Mouse (Mus musculus): ENCODE data around the gene Bglap2. TPM values are rescaled to one million over a fixed set of nuclear protein-coding genes. Genes with fewer than 3 reads are reported as not detected.

The Bglap2 gene
- not detected in 2 replicates for polyA plus RNA-seq (2012; ENCODE audit: low replicate concordance)

GRCm38 (mm10) chr3:88378599-88378998 is at the start of gene Bglap2:
Bglap2 (minus strand) TSS chr3:88378699.

GRCm38 (mm10) chr3:88424605-88425329 is 46.3 kb upstream of the Bglap2 start, which contains the start of gene Slc25a44:
Slc25a44 (minus strand) TSS chr3:88425139.

GRCm38 (mm10) chr3:88409741-88410644 is 31.5 kb upstream of the Bglap2 start, which contains the start of gene Pmf1:
Pmf1 (minus strand) TSS chr3:88410331.

GRCm38 (mm10) chr3:88384364-88384763 is 5.9 kb upstream of the Bglap2 start, which contains the start of gene Bglap:
Bglap (minus strand) TSS chr3:88384464.

GRCm38 (mm10) chr3:88372643-88373042 is 5.9 kb downstream of the Bglap2 start, which contains the start of gene Bglap3:
Bglap3 (minus strand) TSS chr3:88372743.

GRCm38 (mm10) chr3:88364337-88364736 is 14.2 kb downstream of the Bglap2 start, which contains the start of gene Paqr6:
Paqr6 (plus strand) TSS chr3:88364584.

GRCm38 (mm10) chr3:88336058-88337013 is 42.2 kb downstream of the Bglap2 start, which contains the start of the genes Tmem79 and Smg5:
Tmem79 (minus strand) TSS chr3:88336148.
Smg5 (plus strand) TSS chr3:88336260.

Other genes starting within 250 kb of the Bglap2 start
- 210 and 298 TPM in 2 replicates for gene Mef2d, start 236.3 kb downstream of the Bglap2 start, polyA plus RNA-seq (2012; ENCODE audit: low replicate concordance)
- 0.09 TPM in 2 replicates for gene Rhbg, start 124.0 kb downstream of the Bglap2 start, polyA plus RNA-seq (2012; ENCODE audit: low replicate concordance)
- gene Gm38392, start 91.5 kb downstream of the Bglap2 start, polyA plus RNA-seq (2012; ENCODE audit: low replicate concordance): not detected in 2 replicates
- 1.1 and 1.4 TPM in 2 replicates for gene Tsacc, start 81.7 kb downstream of the Bglap2 start, polyA plus RNA-seq (2012; ENCODE audit: low replicate concordance)
- gene Cct3, start 81.6 kb downstream of the Bglap2 start, polyA plus RNA-seq (2012; ENCODE audit: low replicate concordance): 4.2 and 11.7 TPM in 2 replicates
- 28.3 and 133 TPM in 2 replicates for gene Glmp, start 53.7 kb downstream of the Bglap2 start, polyA plus RNA-seq (2012; ENCODE audit: low replicate concordance)
- gene Tmem79, start 42.6 kb downstream of the Bglap2 start, polyA plus RNA-seq (2012; ENCODE audit: low replicate concordance): 0.81 and 2.4 TPM in 2 replicates
- 67.3 and 68.3 TPM in 2 replicates for gene Smg5, start 42.4 kb downstream of the Bglap2 start, polyA plus RNA-seq (2012; ENCODE audit: low replicate concordance)
- 0.22 TPM in 1 of 2 replicates, not detected in the other for gene Paqr6, start 14.1 kb downstream of the Bglap2 start, polyA plus RNA-seq (2012; ENCODE audit: low replicate concordance)
- not detected in 2 replicates for gene Bglap3, start 6.0 kb downstream of the Bglap2 start, polyA plus RNA-seq (2012; ENCODE audit: low replicate concordance)
- not detected in 2 replicates for gene Bglap, start 5.8 kb upstream of the Bglap2 start, polyA plus RNA-seq (2012; ENCODE audit: low replicate concordance)
- 86.8 and 96.4 TPM in 2 replicates for gene Pmf1, start 31.6 kb upstream of the Bglap2 start, polyA plus RNA-seq (2012; ENCODE audit: low replicate concordance)
- gene Slc25a44, start 46.4 kb upstream of the Bglap2 start, polyA plus RNA-seq (2012; ENCODE audit: low replicate concordance): 3.3 and 9.8 TPM in 2 replicates
- 87.8 and 314 TPM in 2 replicates for gene Sema4a, start 82.5 kb upstream of the Bglap2 start, polyA plus RNA-seq (2012; ENCODE audit: low replicate concordance)
- gene Lmna, start 131.3 kb upstream of the Bglap2 start, polyA plus RNA-seq (2012; ENCODE audit: low replicate concordance): 37.6 and 43.2 TPM in 2 replicates
- gene Mex3a, start 153.7 kb upstream of the Bglap2 start, polyA plus RNA-seq (2012; ENCODE audit: low replicate concordance): 1.2 and 1.6 TPM in 2 replicates
- gene Rab25, start 169.6 kb upstream of the Bglap2 start, polyA plus RNA-seq (2012; ENCODE audit: low replicate concordance): 0.21 TPM in 1 of 2 replicates, not detected in the other
- 34.9 and 125 TPM in 2 replicates for gene Lamtor2, start 174.4 kb upstream of the Bglap2 start, polyA plus RNA-seq (2012; ENCODE audit: low replicate concordance)
- gene Ubqln4, start 175.1 kb upstream of the Bglap2 start, polyA plus RNA-seq (2012; ENCODE audit: low replicate concordance): 40.8 and 50.4 TPM in 2 replicates
- 19.9 and 162 TPM in 2 replicates for gene Ssr2, start 197.2 kb upstream of the Bglap2 start, polyA plus RNA-seq (2012; ENCODE audit: low replicate concordance)
- gene Arhgef2, start 227.3 kb upstream of the Bglap2 start, polyA plus RNA-seq (2012; ENCODE audit: low replicate concordance): 309 and 746 TPM in 2 replicates